Mouse (Mus musculus) macrophage (primary cell): Measurements from ENCODE around the gene Tgfbr3l. TPM values are rescaled to one million over a fixed set of nuclear protein-coding genes. Genes with fewer than 3 reads are reported as not detected.
"Not testable (repeated sequence)": the region's sequence is repeated elsewhere in the genome, so short reads cannot be mapped to it uniquely, and the experiment has no call there.

Experiments
- H3K27ac ChIP-seq: fragments of 350-480 bp; formaldehyde crosslinking; 2 replicates; pipeline ENCODE4 v1.9.0; 2021
- H3K36me3 ChIP-seq: fragments of 350-480 bp; formaldehyde crosslinking; 2 replicates; pipeline ENCODE4 v1.9.0; 2021; ENCODE audit errors: inconsistent target
- H3K4me3 ChIP-seq: fragments of 350-480 bp; formaldehyde crosslinking; 2 replicates; pipeline ENCODE4 v1.9.0; 2021; ENCODE audit errors: inconsistent target
- H3K79me2 ChIP-seq: fragments of 350-480 bp; formaldehyde crosslinking; 2 replicates; pipeline ENCODE4 v1.9.0; 2021; ENCODE audit errors: inconsistent target
- WGBS: methylation state at CpG from one replicate; pipeline ENCODE4 v1.1.7; 2026; ENCODE audit warnings: inconsistent platforms; ENCODE audit not compliant: missing documents; 5-methylcytosine and 5-hydroxymethylcytosine counted together
- polyA plus RNA-seq: library from polyadenylated mRNA; stranded (reverse); fragments of 250-400 nt; gene quantifications from 3 replicates; pipeline ENCODE4 v1.2.4, GENCODE M21; 2018; ENCODE audit warnings: inconsistent platforms

Tgfbr3l gene
- polyA plus RNA-seq, 1 experiment from 2014 or later = 0.36 TPM

- H3K27ac ChIP-seq = no peak overlapping the region
- WGBS = 64% methylated on average over 23 of the region's 26 CpGs
Measured at GRCm38 (mm10) chr8:4250306-4250970, 2.4 kb downstream of the Tgfbr3l start.

GRCm38 (mm10) chr8:4252116-4252760 is 4.2 kb downstream of the Tgfbr3l start:
- peaks cover 5% of the 10 kb centered on the region; the same call in 1 of the 2 replicates for H3K79me2 ChIP-seq
- peaks cover 24% of the 10 kb centered on the region; the same call in 1 of the 2 replicates for H3K36me3 ChIP-seq
- H3K27ac ChIP-seq = peak overlapping the region; percentile 36
- WGBS = 44% methylated on average over 8 of the region's 8 CpGs
- H3K4me3 ChIP-seq = peak overlapping the region; percentile 67

More at GRCm38 (mm10) chr8:4250306-4250970, 2.4 kb downstream of the Tgfbr3l start:
- peaks cover 30% of the 10 kb centered on the region for H3K36me3 ChIP-seq
- H3K79me2 ChIP-seq = peaks cover 5% of the 10 kb centered on the region; the same call in 1 of the 2 replicates
- H3K4me3 ChIP-seq = no peak overlapping the region

DNA sequence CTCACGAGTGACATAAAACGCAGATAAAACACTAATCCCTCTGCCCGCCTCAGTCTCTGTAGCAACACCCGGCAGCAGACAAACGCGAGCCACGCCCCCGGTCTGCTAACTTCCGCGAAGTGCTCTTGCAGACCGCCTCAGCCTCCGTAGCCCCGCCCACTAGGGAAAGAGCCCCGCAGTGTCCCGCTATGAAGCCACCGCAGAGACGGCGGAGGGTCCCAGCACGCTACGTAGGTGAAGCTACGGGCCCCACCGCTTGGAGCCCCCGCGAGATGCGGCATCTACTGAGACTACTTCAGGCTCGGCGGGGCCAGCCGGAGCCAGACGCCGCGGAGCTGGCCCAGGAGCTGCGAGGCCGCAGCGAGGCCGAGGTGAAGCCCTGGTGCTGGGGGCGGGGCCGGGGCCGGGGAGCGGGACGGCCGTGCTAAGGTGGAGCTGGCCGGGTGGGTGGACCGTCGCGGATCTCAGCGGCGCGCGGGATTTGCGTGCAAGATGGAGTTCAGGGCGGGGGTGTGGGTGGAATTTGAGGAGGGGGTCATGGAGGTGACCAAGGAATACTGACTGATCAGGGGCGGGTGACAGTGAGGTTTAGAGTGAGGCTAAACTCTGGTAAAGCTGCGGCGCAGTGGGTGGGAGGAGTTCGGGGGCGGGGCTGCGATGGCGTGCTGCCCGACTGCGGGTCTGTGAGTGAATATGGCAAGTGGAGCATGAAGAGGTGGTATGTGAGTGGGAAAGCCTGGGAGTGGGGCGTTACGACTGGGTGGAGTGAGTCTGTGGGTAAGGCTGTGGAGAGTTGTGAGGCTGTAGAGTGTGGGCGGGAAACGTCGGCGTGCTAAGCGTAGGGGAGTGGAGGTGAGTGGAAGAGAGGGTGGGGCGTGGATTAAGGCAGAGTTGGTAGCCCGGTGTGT is 5.2 kb downstream of the Tgfbr3l start, which contains the start of gene Snapc2:
Gene Snapc2 (plus strand): TSS at position 147 of the 908 bp plus-strand sequence.
- peaks cover 5% of the 10 kb centered on the region; the same call in 1 of the 2 replicates for H3K79me2 ChIP-seq
- H3K4me3 ChIP-seq = peak within 1 kb of the TSS; percentile 67
- peaks cover 18% of the 10 kb centered on the region; the same call in 1 of the 2 replicates for H3K36me3 ChIP-seq
- under 1% methylated on average over 64 of the region's 69 CpGs for whole genome bisulfite sequencing
- H3K27ac ChIP-seq = peak within 1 kb of the TSS; percentile 36

DNA sequence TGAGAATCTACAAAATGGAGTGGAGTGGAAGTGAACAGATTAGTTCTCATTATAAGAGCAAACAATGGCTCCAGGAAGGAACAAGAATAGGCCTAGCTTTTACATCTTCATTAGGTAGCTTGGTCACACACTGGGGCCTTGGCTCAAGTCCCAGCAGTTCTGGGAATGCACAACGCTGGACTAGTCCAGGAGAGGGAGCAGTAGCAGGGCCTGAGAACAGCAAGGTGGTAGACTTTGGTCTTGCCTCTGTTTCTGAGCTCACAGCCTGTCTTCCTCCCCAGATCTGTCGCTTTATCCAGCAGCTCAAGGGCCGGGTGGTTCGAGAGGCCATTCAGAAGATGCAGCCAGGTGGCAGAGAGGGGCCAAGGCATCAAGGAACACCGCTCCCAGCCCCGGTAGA is 6.0 kb downstream of the Tgfbr3l start:
- WGBS = 75% methylated on average over 5 of the region's 6 CpGs

DNA sequence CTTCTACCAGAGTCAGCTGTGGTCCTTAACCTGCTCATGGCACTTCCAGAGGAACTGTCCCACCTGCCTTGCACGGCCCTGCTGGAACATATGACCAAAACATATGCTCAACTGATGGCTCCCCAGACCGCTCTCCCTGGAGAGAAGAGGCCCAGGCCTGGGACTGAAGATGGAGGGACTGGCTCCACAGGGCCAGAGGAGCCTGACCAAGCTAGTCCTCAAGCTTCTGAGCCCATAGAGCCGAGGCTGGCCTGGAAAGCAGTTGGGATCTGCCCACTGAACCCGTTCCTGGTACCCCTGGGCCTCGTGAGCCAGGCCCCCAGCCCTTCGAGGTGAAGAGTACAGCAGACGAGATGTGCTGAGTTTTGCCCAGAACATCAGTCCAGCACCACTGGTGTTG is 7.5 kb downstream of the Tgfbr3l start:
- not testable (repeated sequence) for H3K27ac ChIP-seq, H3K79me2 ChIP-seq, H3K4me3 ChIP-seq
- H3K36me3 ChIP-seq = peaks cover 23% of the 10 kb centered on the region; the same call in 1 of the 2 replicates
- WGBS = 94% methylated on average over 7 of the region's 7 CpGs

More for the DNA sequence above, 6.0 kb downstream of the Tgfbr3l start:
- Histone ChIP-seq H3K36me3 (peaks cover 18% of the 10 kb centered on the region; the same call in 1 of the 2 replicates), H3K27ac (no peak overlapping the region), H3K79me2 (peaks cover 5% of the 10 kb centered on the region; the same call in 1 of the 2 replicates), H3K4me3 (peak overlapping the region; percentile 67)

GRCm38 (mm10) chr8:4256911-4257310 is 8.9 kb downstream of the Tgfbr3l start:
- 83% methylated on average over 4 of the region's 4 CpGs for WGBS
- H3K27ac ChIP-seq = no peak overlapping the region
- H3K79me2 ChIP-seq = peaks cover 5% of the 10 kb centered on the region; the same call in 1 of the 2 replicates
- H3K36me3 ChIP-seq = peaks cover 32% of the 10 kb centered on the region
- H3K4me3 ChIP-seq = no peak overlapping the region

DNA sequence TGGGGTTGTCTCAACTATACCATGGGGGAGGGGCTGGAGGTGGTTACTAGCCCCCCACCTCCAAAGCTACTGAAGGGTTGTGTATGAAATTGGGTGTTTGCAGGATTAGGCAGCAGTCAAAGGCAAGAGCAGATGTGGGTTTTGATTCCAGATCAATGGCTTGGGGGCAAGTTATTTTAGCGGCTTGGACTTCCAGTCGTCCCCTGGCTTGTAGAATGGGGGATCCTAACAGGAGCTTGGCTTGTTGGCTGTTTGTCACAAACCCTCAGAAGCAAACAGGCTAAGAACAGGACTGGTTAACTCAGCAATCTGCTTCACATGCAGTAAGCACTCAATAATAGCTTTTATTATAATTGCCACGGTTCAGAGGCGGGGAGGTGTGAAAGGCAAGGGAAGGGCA is 9.3 kb downstream of the Tgfbr3l start:
- no peak overlapping the region for H3K4me3 ChIP-seq
- 97% methylated on average over 4 of the region's 4 CpGs for WGBS
- H3K79me2 ChIP-seq = peaks cover 5% of the 10 kb centered on the region; the same call in 1 of the 2 replicates
- no peak overlapping the region for H3K27ac ChIP-seq
- H3K36me3 ChIP-seq = peaks cover 37% of the 10 kb centered on the region

GRCm38 (mm10) chr8:4258233-4258632 is 10.2 kb downstream of the Tgfbr3l start:
- no peak overlapping the region for H3K4me3 ChIP-seq
- peaks cover 5% of the 10 kb centered on the region; the same call in 1 of the 2 replicates for H3K79me2 ChIP-seq
- WGBS = 8% methylated on average over 35 of the region's 35 CpGs
- H3K27ac ChIP-seq = no peak overlapping the region
- peaks cover 43% of the 10 kb centered on the region for H3K36me3 ChIP-seq

DNA sequence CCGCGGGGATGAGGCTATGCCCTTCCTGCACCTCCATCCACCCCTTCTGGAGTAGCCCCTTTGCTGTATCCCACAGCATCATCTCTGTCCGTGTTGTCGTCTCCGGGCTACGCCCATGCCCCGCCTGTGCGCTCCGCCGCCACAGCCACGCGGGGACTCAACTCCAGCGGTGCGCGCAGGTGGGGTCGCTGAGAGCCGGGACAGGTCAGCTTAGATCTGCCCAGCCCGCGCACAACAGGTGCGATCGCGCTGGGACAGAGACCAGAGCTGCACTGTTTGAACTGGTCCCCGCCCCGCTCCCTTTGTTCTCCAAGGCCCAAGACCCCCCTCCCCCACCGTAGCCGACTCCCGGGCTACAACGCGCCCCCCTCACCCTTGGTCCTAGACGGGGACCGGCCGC is 10.7 kb downstream of the Tgfbr3l start:
- Histone ChIP-seq H3K36me3 (peaks cover 46% of the 10 kb centered on the region), H3K4me3 (no peak overlapping the region)
- WGBS = under 1% methylated on average over 31 of the region's 32 CpGs

DNA sequence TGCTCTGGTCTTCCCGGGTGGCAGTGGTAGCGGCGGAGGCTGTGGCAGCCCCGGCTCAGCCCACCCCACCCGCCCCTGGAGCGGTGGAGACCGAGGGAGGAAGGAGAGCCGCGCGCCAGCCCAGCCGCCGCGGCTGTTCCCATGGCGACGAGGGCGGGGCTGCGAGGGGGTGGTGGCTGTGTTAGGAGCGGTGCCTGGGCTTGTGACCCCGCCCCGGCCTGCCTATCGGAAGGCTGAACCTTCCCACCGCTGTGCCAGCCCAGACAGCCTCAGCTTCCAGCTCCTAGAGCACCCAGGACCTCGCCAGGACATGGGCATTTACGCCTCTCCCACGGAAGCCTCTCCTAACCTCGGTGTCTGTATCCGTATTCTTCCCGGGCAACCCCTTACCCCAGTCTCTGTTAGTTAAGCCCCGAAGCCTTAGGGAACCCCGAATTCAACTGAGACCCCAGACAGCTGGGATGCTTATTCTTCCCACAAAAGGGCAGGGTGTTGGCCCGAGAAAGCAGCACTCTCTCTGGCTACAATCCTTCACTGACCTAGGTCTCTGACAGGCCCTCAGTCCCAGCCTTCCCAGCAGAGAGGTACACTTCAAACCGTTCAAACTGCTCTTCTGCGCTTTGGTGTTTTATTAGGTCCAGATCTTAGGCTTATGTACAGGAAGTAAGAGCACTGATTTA is 11.3 kb downstream of the Tgfbr3l start, which contains the start of gene Ctxn1:
Gene Ctxn1 (minus strand): TSS at position 150 of the 680 bp plus-strand sequence.
- no peak within 1 kb of the TSS for H3K27ac ChIP-seq

More for the DNA sequence above, 10.7 kb downstream of the Tgfbr3l start:
- H3K27ac ChIP-seq = no peak overlapping the region
- peaks cover 5% of the 10 kb centered on the region; the same call in 1 of the 2 replicates for H3K79me2 ChIP-seq

GRCm38 (mm10) chr8:4259805-4260170 is 11.8 kb downstream of the Tgfbr3l start:
- H3K4me3 ChIP-seq = no peak overlapping the region
- 98% methylated on average over 4 of the region's 4 CpGs for WGBS
- no peaks in the 10 kb centered on the region for H3K79me2 ChIP-seq
- peaks cover 46% of the 10 kb centered on the region for H3K36me3 ChIP-seq
- H3K27ac ChIP-seq = no peak overlapping the region

More for the DNA sequence above, 11.3 kb downstream of the Tgfbr3l start, which contains the start of gene Ctxn1:
- Histone ChIP-seq H3K4me3 (no peak within 1 kb of the TSS), H3K79me2 (peaks cover 1% of the 10 kb centered on the region; the same call in 1 of the 2 replicates), H3K36me3 (peaks cover 48% of the 10 kb centered on the region)
- 16% methylated on average over 33 of the region's 33 CpGs for WGBS

- WGBS = 71% methylated on average over 8 of the region's 8 CpGs
- H3K4me3 ChIP-seq = no peak overlapping the region
- H3K79me2 ChIP-seq = no peaks in the 10 kb centered on the region
- peaks cover 62% of the 10 kb centered on the region for H3K36me3 ChIP-seq
- no peak overlapping the region for H3K27ac ChIP-seq
Measured at GRCm38 (mm10) chr8:4263105-4263791, 15.2 kb downstream of the Tgfbr3l start.
